Mouse (Mus musculus): ENCODE data around the gene Kbtbd6.
"Not testable (repeated sequence)": the region's sequence is repeated elsewhere in the genome, so short reads cannot be mapped to it uniquely, and the experiment has no call there.

The Kbtbd6 gene

GRCm38 (mm10) chr14:79451681-79452590 lies at the start of gene Kbtbd6:
Kbtbd6 (plus strand) TSS chr14:79451835.
- DNase-seq (ENCODE audit: low spot score in 2 of 2): peak; percentile 70 to 72

GRCm38 (mm10) chr14:79407641-79408040 lies 44.0 kb upstream of the Kbtbd6 start:
- DNase-seq (ENCODE audit: low spot score in 2 of 2): no peak

- DNase-seq (ENCODE audit: low spot score in 2 of 2): no peak
These were observed 42.3 kb upstream of the Kbtbd6 start for GRCm38 (mm10) chr14:79409278-79409830.

- DNase-seq (ENCODE audit: low spot score in 2 of 2): no peak
These were observed 41.0 kb upstream of the Kbtbd6 start for GRCm38 (mm10) chr14:79410662-79411061.

- no peak for DNase-seq (ENCODE audit: low spot score in 2 of 2)
These were observed 38.5 kb upstream of the Kbtbd6 start for GRCm38 (mm10) chr14:79413121-79413520.

GRCm38 (mm10) chr14:79420083-79420685 lies 31.5 kb upstream of the Kbtbd6 start:
- no peak for DNase-seq (ENCODE audit: low spot score in 2 of 2)

GRCm38 (mm10) chr14:79425979-79426729 lies 25.5 kb upstream of the Kbtbd6 start, which contains the start of gene Kbtbd7:
Kbtbd7 (plus strand) TSS chr14:79426511.
- peak; percentile 90 to 96 for DNase-seq (ENCODE audit: low spot score in 2 of 2)

- not testable (repeated sequence) for DNase-seq (ENCODE audit: low spot score in 2 of 2)
These were observed 24.8 kb upstream of the Kbtbd6 start for GRCm38 (mm10) chr14:79426730-79427365.

- DNase-seq (ENCODE audit: low spot score in 2 of 2): no peak
These were observed 17.6 kb upstream of the Kbtbd6 start for GRCm38 (mm10) chr14:79434068-79434467.

- no peak for DNase-seq (ENCODE audit: low spot score in 2 of 2)
These were observed 11.0 kb upstream of the Kbtbd6 start for GRCm38 (mm10) chr14:79440655-79441054.

- no peak for DNase-seq (ENCODE audit: low spot score in 2 of 2)
These were observed 10.2 kb upstream of the Kbtbd6 start for GRCm38 (mm10) chr14:79441441-79441840.

GRCm38 (mm10) chr14:79444601-79445000 lies 7.0 kb upstream of the Kbtbd6 start:
- no peak for DNase-seq (ENCODE audit: low spot score in 2 of 2)

GRCm38 (mm10) chr14:79445055-79445620 lies 6.5 kb upstream of the Kbtbd6 start:
- no peak for DNase-seq (ENCODE audit: low spot score in 2 of 2)

- not testable (repeated sequence) for DNase-seq (ENCODE audit: low spot score in 2 of 2)
These were observed 928 bp downstream of the Kbtbd6 start for GRCm38 (mm10) chr14:79452591-79452934.

GRCm38 (mm10) chr14:79460401-79460800 lies 8.8 kb downstream of the Kbtbd6 start:
- DNase-seq (ENCODE audit: low spot score in 2 of 2): no peak

- DNase-seq (ENCODE audit: low spot score in 2 of 2): no peak
These were observed 9.4 kb downstream of the Kbtbd6 start for GRCm38 (mm10) chr14:79460988-79461387.

GRCm38 (mm10) chr14:79465623-79466022 lies 14.0 kb downstream of the Kbtbd6 start:
- no peak for DNase-seq (ENCODE audit: low spot score in 2 of 2)

GRCm38 (mm10) chr14:79467621-79468020 lies 16.0 kb downstream of the Kbtbd6 start:
- no peak for DNase-seq (ENCODE audit: low spot score in 2 of 2)

GRCm38 (mm10) chr14:79473384-79473783 lies 21.7 kb downstream of the Kbtbd6 start:
- no peak for DNase-seq (ENCODE audit: low spot score in 2 of 2)

- DNase-seq (ENCODE audit: low spot score in 2 of 2): peak; percentile 95 to 98
These were observed 29.1 kb downstream of the Kbtbd6 start, which contains the start of gene Elf1 for GRCm38 (mm10) chr14:79480624-79481338. Elf1 (plus strand) TSS chr14:79481194.
